Mouse (Mus musculus) forebrain, embryonic 10.5 days (tissue): ENCODE results near the gene Obox3. TPM values are rescaled to one million over a fixed set of nuclear protein-coding genes. Genes with fewer than 3 reads are reported as not detected.
"Not testable (repeated sequence)": the region's sequence is repeated elsewhere in the genome, so short reads cannot be mapped to it uniquely, and the experiment has no call there.

Experiments used
- DNase-seq: peaks from one replicate; pipeline ENCODE4 v3.0.0-alpha.2; 2017; ENCODE audit warnings: low spot score; ENCODE audit errors: extremely low spot score
- H3K27ac ChIP-seq: fragments of 300-500 bp; sonication (generic); 2 replicates; pipeline ENCODE4 v1.5.1; 2016; ENCODE audit warnings: mild to moderate bottlenecking
- H3K27me3 ChIP-seq: fragments of 300-500 bp; sonication (generic); 2 replicates; pipeline ENCODE4 v1.6.1; 2016; ENCODE audit warnings: mild to moderate bottlenecking; ENCODE audit not compliant: poor library complexity, severe bottlenecking
- H3K36me3 ChIP-seq: fragments of 300-500 bp; sonication (generic); replicated peaks from 2 replicates; pipeline ENCODE4 v1.6.1; 2016; ENCODE audit warnings: mild to moderate bottlenecking, moderate library complexity
- H3K4me1 ChIP-seq: fragments of 300-500 bp; sonication (generic); 2 replicates; pipeline ENCODE4 v1.6.1; 2016
- H3K4me3 ChIP-seq: fragments of 300-500 bp; sonication (generic); 2 replicates; pipeline ENCODE4 v1.5.1; 2016; ENCODE audit warnings: mild to moderate bottlenecking, moderate library complexity
- H3K9me3 ChIP-seq: fragments of 300-500 bp; sonication (generic); 2 replicates; pipeline ENCODE4 v1.6.1; 2016; ENCODE audit warnings: mild to moderate bottlenecking, moderate library complexity
- WGBS: fragments of 180-500 bp; shearing (Covaris S2); methylation state at CpG from one replicate; pipeline ENCODE4 v1.1.7; 2016; 5-methylcytosine and 5-hydroxymethylcytosine counted together
- polyA plus RNA-seq: library from polyadenylated mRNA; unstranded; fragments of >200 nt; fragmentation: Nextera tagmentation; extraction: Ambion mirVana; gene quantifications from 2 replicates; pipeline ENCODE4 v1.2.1, GENCODE M21; 2016

Obox3 gene
- not detected in 2 replicates for polyA plus RNA-seq

GRCm38 (mm10) chr7:15639802-15640201 lies at the start of gene Obox3:
Gene Obox3 (minus strand): TSS chr7:15639902.
- not testable (repeated sequence) for H3K9me3 ChIP-seq, H3K27ac ChIP-seq, H3K4me3 ChIP-seq, H3K27me3 ChIP-seq, H3K36me3 ChIP-seq, H3K4me1 ChIP-seq, DNase-seq
- WGBS = 36% methylated on average over 1 of the region's 1 CpGs

- not testable (repeated sequence) for H3K4me1 ChIP-seq, H3K4me3 ChIP-seq, H3K27ac ChIP-seq, H3K9me3 ChIP-seq, H3K27me3 ChIP-seq, H3K36me3 ChIP-seq, DNase-seq
- WGBS = 81% methylated on average over 5 of the region's 5 CpGs
These were observed 130.3 kb downstream of the Obox3 start for GRCm38 (mm10) chr7:15509411-15509810.

Other genes with a start within 250 kb of the Obox3 start
- not detected in 2 replicates for gene Obox5, start 110.2 kb upstream of the Obox3 start, polyA plus RNA-seq
- gene Obox6, start 199.8 kb upstream of the Obox3 start, polyA plus RNA-seq = not detected in 2 replicates
- gene Crx, start 240.1 kb upstream of the Obox3 start, polyA plus RNA-seq = 0.07 and 0.27 TPM in 2 replicates
- not detected in 2 replicates for gene Crxos, start 242.7 kb upstream of the Obox3 start, polyA plus RNA-seq